Mouse (Mus musculus): ENCODE data around the gene Fads6.

Gene Fads6

GRCm38 (mm10) chr11:115298160-115298559 lies 697 bp upstream of the Fads6 start:
- no peak for DNase-seq

GRCm38 (mm10) chr11:115296471-115297210 lies 822 bp downstream of the Fads6 start:
- no peak for DNase-seq

- no peak for DNase-seq
Observed at GRCm38 (mm10) chr11:115295939-115296338, 1.5 kb downstream of the Fads6 start.

GRCm38 (mm10) chr11:115292631-115293375 lies 4.7 kb downstream of the Fads6 start:
- DNase-seq: no peak

GRCm38 (mm10) chr11:115291503-115291902 lies 6.0 kb downstream of the Fads6 start:
- no peak for DNase-seq

GRCm38 (mm10) chr11:115290919-115291318 lies 6.5 kb downstream of the Fads6 start:
- peak; percentile 88 for DNase-seq

- no peak for DNase-seq
Observed at GRCm38 (mm10) chr11:115290314-115290713, 7.1 kb downstream of the Fads6 start.

GRCm38 (mm10) chr11:115289885-115290284 lies 7.6 kb downstream of the Fads6 start:
- DNase-seq: no peak

- no peak for DNase-seq
Observed at GRCm38 (mm10) chr11:115288305-115288704, 9.2 kb downstream of the Fads6 start.

GRCm38 (mm10) chr11:115287386-115287785 lies 10.1 kb downstream of the Fads6 start:
- DNase-seq: no peak

GRCm38 (mm10) chr11:115286201-115286993 lies 11.1 kb downstream of the Fads6 start:
- no peak for DNase-seq

GRCm38 (mm10) chr11:115285282-115285681 lies 12.2 kb downstream of the Fads6 start:
- no peak for DNase-seq

- DNase-seq: no peak
Observed at GRCm38 (mm10) chr11:115283891-115284620, 13.4 kb downstream of the Fads6 start.

GRCm38 (mm10) chr11:115283486-115283765 lies 14.0 kb downstream of the Fads6 start:
- DNase-seq: no peak

- DNase-seq: no peak
Observed at GRCm38 (mm10) chr11:115282723-115283485, 14.6 kb downstream of the Fads6 start.

GRCm38 (mm10) chr11:115282295-115282694 lies 15.2 kb downstream of the Fads6 start:
- DNase-seq: no peak

GRCm38 (mm10) chr11:115279726-115280125 lies 17.7 kb downstream of the Fads6 start:
- DNase-seq: no peak

GRCm38 (mm10) chr11:115278176-115278575 lies 19.3 kb downstream of the Fads6 start:
- no peak for DNase-seq

GRCm38 (mm10) chr11:115277604-115277975 lies 19.9 kb downstream of the Fads6 start:
- DNase-seq: no peak

- DNase-seq: peak; percentile 100
Observed at GRCm38 (mm10) chr11:115276780-115277603, 20.5 kb downstream of the Fads6 start, which contains the start of gene Fdxr. Gene Fdxr, minus strand, starts transcription at chr11:115277050.

GRCm38 (mm10) chr11:115275954-115276353 lies 21.5 kb downstream of the Fads6 start:
- no peak for DNase-seq

All from lung, postnatal 10 days (tissue).